Mouse (Mus musculus): ENCODE measurements around the gene Mad1l1.

Mad1l1 gene

GRCm38 (mm10) chr5:140324058-140324457, 2.7 kb upstream of the Mad1l1 start:
- DNase-seq (ENCODE audit: low spot score), result no peak

- DNase-seq (ENCODE audit: low spot score), result no peak
Measured at GRCm38 (mm10) chr5:140321756-140322575, 614 bp upstream of the Mad1l1 start.

GRCm38 (mm10) chr5:140316716-140317115, 4.6 kb downstream of the Mad1l1 start:
- no peak for DNase-seq (ENCODE audit: low spot score)

- no peak for DNase-seq (ENCODE audit: low spot score)
Measured at GRCm38 (mm10) chr5:140307602-140308001, 13.8 kb downstream of the Mad1l1 start.

GRCm38 (mm10) chr5:140306016-140306415, 15.3 kb downstream of the Mad1l1 start:
- DNase-seq (ENCODE audit: low spot score), result no peak

GRCm38 (mm10) chr5:140298291-140298690, 23.1 kb downstream of the Mad1l1 start:
- DNase-seq (ENCODE audit: low spot score), result no peak

- peak; percentile 27 for DNase-seq (ENCODE audit: low spot score)
Measured at GRCm38 (mm10) chr5:140292152-140292551, 29.2 kb downstream of the Mad1l1 start.

GRCm38 (mm10) chr5:140289161-140289560, 32.2 kb downstream of the Mad1l1 start:
- DNase-seq (ENCODE audit: low spot score), result no peak

GRCm38 (mm10) chr5:140288287-140288686, 33.1 kb downstream of the Mad1l1 start:
- no peak for DNase-seq (ENCODE audit: low spot score)

GRCm38 (mm10) chr5:140284761-140285160, 36.6 kb downstream of the Mad1l1 start:
- DNase-seq (ENCODE audit: low spot score), result no peak

- no peak for DNase-seq (ENCODE audit: low spot score)
Measured at GRCm38 (mm10) chr5:140284011-140284410, 37.3 kb downstream of the Mad1l1 start.

GRCm38 (mm10) chr5:140282900-140283299, 38.5 kb downstream of the Mad1l1 start:
- DNase-seq (ENCODE audit: low spot score), result no peak

GRCm38 (mm10) chr5:140282376-140282775, 39.0 kb downstream of the Mad1l1 start:
- peak; percentile 16 for DNase-seq (ENCODE audit: low spot score)

- no peak for DNase-seq (ENCODE audit: low spot score)
Measured at GRCm38 (mm10) chr5:140280205-140280604, 41.1 kb downstream of the Mad1l1 start.

- no peak for DNase-seq (ENCODE audit: low spot score)
Measured at GRCm38 (mm10) chr5:140276779-140277178, 44.6 kb downstream of the Mad1l1 start.

- DNase-seq (ENCODE audit: low spot score), result no peak
Measured at GRCm38 (mm10) chr5:140270976-140271685, 50.2 kb downstream of the Mad1l1 start.

GRCm38 (mm10) chr5:140268396-140268795, 53.0 kb downstream of the Mad1l1 start:
- DNase-seq (ENCODE audit: low spot score), result no peak

- peak; percentile 69 for DNase-seq (ENCODE audit: low spot score)
Measured at GRCm38 (mm10) chr5:140267061-140267460, 54.3 kb downstream of the Mad1l1 start.

- DNase-seq (ENCODE audit: low spot score), result no peak
Measured at GRCm38 (mm10) chr5:140264825-140265575, 56.4 kb downstream of the Mad1l1 start.

- no peak for DNase-seq (ENCODE audit: low spot score)
Measured at GRCm38 (mm10) chr5:140263754-140264749, 57.3 kb downstream of the Mad1l1 start.

GRCm38 (mm10) chr5:140262401-140262800, 59.0 kb downstream of the Mad1l1 start:
- no peak for DNase-seq (ENCODE audit: low spot score)
